Mouse (Mus musculus) heart, embryonic 10.5 days (tissue): ENCODE results near the gene Stard3. TPM values are rescaled to one million over a fixed set of nuclear protein-coding genes. Genes with fewer than 3 reads are reported as not detected.
"Not testable (repeated sequence)": the region's sequence is repeated elsewhere in the genome, so short reads cannot be mapped to it uniquely, and the experiment has no call there.

Experiments used
- DNase-seq: peaks from one replicate; pipeline ENCODE4 v3.0.0-alpha.2; 2017; ENCODE audit warnings: low spot score
- H3K27ac ChIP-seq: fragments of 300-500 bp; sonication (generic); 2 replicates; pipeline ENCODE4 v1.5.1; 2016; ENCODE audit warnings: mild to moderate bottlenecking
- H3K27me3 ChIP-seq: fragments of 300-500 bp; sonication (generic); 2 replicates; pipeline ENCODE4 v1.6.1; 2016; ENCODE audit warnings: mild to moderate bottlenecking; ENCODE audit not compliant: poor library complexity, insufficient read depth, severe bottlenecking
- H3K36me3 ChIP-seq: fragments of 300-500 bp; sonication (generic); 2 replicates; pipeline ENCODE4 v1.6.1; 2016; ENCODE audit warnings: mild to moderate bottlenecking, moderate library complexity
- H3K4me1 ChIP-seq: fragments of 300-500 bp; sonication (generic); 2 replicates; pipeline ENCODE4 v1.6.1; 2016; ENCODE audit warnings: mild to moderate bottlenecking
- H3K4me3 ChIP-seq: fragments of 300-500 bp; sonication (generic); 2 replicates; pipeline ENCODE4 v1.5.1; 2016; ENCODE audit warnings: mild to moderate bottlenecking, moderate library complexity
- H3K9me3 ChIP-seq: fragments of 300-500 bp; sonication (generic); 2 replicates; pipeline ENCODE4 v1.6.1; 2016; ENCODE audit warnings: mild to moderate bottlenecking, moderate library complexity
- WGBS: fragments of 180-500 bp; shearing (Covaris S2); methylation state at CpG from one replicate; pipeline ENCODE4 v1.1.7; 2016; 5-methylcytosine and 5-hydroxymethylcytosine counted together
- polyA plus RNA-seq: library from polyadenylated mRNA; unstranded; fragments of >200 nt; fragmentation: Nextera tagmentation; extraction: Ambion mirVana; gene quantifications from 2 replicates; pipeline ENCODE4 v1.2.1, GENCODE M21; 2016

Gene Stard3
- polyA plus RNA-seq, 1 experiment from 2014 or later, result 51.0 TPM

DNA sequence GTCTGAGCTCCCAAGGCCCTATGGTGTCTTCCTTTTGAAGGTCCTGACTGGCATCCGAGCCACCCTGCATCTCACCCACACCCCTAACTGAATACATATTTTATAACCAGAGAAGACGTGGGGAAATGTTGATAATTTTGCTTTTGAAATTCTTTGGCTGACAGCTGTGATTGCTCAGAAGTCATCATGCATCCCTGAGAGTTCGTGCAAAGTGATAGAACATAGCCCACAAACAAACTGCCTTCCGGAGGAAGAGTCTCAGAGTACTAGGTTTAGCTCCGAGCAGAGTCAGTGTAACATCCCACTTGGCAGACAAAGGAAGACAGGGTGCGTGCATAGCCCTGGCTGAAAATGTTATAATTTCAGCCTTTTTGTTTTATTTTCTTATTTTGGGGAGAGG is 15.1 kb downstream of the Stard3 start:
- H3K9me3 ChIP-seq, result no peaks in the 10 kb centered on the region
- H3K4me3 ChIP-seq, result peak overlapping the region; percentile 39; the same call in 1 of the 2 replicates
- peak overlapping the region; percentile 81 for H3K27ac ChIP-seq
- WGBS, result 83% methylated on average over 6 of the region's 6 CpGs
- no peak for DNase-seq
- H3K27me3 ChIP-seq, result no peaks in the 10 kb centered on the region
- peaks cover 38% of the 10 kb centered on the region for H3K36me3 ChIP-seq
- peaks cover 92% of the 10 kb centered on the region for H3K4me1 ChIP-seq

DNA sequence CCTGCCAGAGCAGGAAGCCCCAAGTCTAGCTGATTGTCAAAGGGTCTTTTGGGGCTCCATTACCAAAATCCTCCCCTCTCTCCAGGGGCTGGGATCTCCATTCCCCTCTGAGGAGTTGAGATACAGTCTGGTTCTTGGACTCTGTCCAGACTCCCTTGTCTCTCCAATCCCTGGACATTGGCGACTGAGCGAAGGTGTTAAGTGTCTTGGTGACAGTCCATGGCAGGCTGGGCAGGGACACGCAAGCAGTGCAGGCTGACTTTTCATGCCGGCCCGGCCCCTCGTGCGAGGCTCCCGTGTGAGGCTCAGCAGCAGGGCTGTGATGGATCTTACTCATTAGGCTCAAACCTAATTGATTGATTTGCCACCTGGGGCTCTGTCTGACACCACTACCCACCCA is 16.1 kb downstream of the Stard3 start:
- Histone ChIP-seq H3K36me3 (peaks cover 48% of the 10 kb centered on the region), H3K4me3 (no peak overlapping the region), H3K27ac (peak overlapping the region; percentile 81), H3K27me3 (no peaks in the 10 kb centered on the region), H3K9me3 (no peaks in the 10 kb centered on the region), H3K4me1 (peaks cover 95% of the 10 kb centered on the region)
- no peak for DNase-seq
- WGBS, result 38% methylated on average over 8 of the region's 8 CpGs

DNA sequence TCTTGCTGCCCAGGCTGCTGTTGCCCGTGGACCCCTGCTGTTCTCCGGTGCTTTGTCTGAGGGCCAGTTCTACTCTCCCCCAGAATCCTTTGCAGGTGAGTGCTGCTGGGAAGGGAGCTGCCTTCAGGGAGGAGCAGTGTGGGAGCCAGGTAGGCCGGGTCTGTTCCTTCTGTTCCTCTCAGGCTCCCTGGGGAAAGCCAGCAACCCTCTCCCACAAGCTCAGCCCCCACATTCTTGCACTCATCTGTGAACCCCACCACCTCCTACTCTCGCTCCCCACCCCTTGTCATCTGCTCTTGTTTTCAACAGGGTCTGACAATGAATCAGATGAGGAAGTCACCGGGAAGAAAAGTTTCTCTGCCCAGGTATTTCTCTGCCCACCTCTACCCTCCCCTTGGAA is 18.6 kb downstream of the Stard3 start:
- H3K9me3 ChIP-seq, result no peaks in the 10 kb centered on the region
- WGBS, result 68% methylated on average over 5 of the region's 5 CpGs
- no peaks in the 10 kb centered on the region for H3K27me3 ChIP-seq
- H3K36me3 ChIP-seq, result peaks cover 68% of the 10 kb centered on the region
- H3K4me1 ChIP-seq, result peaks cover 83% of the 10 kb centered on the region
- no peak overlapping the region for H3K4me3 ChIP-seq
- no peak for DNase-seq
- H3K27ac ChIP-seq, result peak overlapping the region; percentile 69

DNA sequence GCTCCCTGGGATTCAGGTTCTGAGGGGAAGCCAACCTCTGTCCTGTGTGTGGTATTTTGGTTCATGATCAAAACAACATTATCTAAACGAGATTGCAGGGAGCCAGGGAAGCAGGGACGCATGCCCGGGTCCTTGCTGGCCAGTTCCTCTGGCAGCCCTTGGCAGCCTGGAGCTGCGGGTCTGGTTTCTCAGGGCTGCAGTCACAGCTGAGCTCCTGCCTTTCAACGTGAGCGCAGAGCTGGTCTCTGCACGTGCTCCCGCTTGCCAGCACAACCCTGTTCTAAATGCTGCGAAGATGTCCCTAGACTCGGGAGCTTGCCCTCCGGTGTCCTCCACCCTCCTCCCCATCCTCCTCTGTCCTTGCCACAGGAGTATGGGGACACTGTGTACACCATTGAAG is 19.6 kb downstream of the Stard3 start:
- DNase-seq, result no peak
- Histone ChIP-seq H3K27ac (no peak overlapping the region), H3K27me3 (no peaks in the 10 kb centered on the region), H3K4me3 (no peak overlapping the region), H3K9me3 (no peaks in the 10 kb centered on the region), H3K4me1 (peaks cover 81% of the 10 kb centered on the region), H3K36me3 (peaks cover 68% of the 10 kb centered on the region)
- 61% methylated on average over 11 of the region's 11 CpGs for WGBS

DNA sequence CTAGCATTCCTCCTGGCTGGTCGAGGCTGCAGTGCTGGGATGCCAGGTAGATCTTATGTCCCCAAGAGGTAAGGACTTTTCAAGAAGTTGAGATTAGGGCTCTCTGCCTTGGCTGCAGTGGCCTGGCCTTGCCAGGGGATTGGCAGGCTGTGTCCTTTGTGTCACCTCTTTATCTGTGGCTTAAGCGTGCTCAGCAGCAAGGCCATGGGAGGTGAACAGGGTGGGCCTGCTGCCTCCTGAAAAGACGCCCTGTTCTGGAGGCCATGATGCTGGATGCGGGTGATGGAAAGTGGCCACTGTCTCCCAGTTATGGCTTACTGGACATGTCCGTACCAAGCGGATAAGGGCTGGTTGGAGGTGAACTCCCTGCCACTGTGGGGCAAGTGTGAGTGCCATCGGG is 21.2 kb downstream of the Stard3 start:
- peaks cover 68% of the 10 kb centered on the region for H3K36me3 ChIP-seq
- peak overlapping the region; percentile 65 for H3K27ac ChIP-seq
- 66% methylated on average over 7 of the region's 7 CpGs for WGBS
- 0 out of 2 replicates have a peak overlapping the region, but pooled peaks have one; percentile 4 for H3K4me3 ChIP-seq
- no peak for DNase-seq
- peaks cover 82% of the 10 kb centered on the region for H3K4me1 ChIP-seq
- no peaks in the 10 kb centered on the region for H3K9me3 ChIP-seq
- H3K27me3 ChIP-seq, result 0 out of 2 replicates have a peak, but pooled peaks cover 6% of the 10 kb centered on the region

DNA sequence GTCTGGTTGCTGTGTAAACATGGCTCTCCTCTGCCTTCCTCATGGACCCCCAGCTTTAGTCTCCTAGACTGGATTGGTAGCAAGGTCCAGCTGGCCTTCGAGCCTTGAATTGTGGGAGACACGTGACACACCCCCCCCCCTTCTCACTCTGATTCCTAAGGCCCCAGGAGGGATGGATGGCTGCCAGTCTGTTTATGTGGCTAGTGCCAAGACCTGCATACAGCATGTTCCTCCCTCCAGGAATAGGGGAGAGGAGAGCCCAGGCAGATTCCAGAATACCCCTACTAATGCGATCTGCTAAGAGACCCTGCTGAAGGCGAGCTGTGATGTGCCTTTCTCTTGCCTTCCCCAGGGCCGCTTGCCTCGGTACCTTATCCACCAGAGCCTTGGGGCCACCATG is 21.9 kb downstream of the Stard3 start:
- DNase-seq, result no peak
- 86% methylated on average over 6 of the region's 6 CpGs for whole genome bisulfite sequencing
- H3K4me3 ChIP-seq, result no peak overlapping the region
- no peaks in the 10 kb centered on the region for H3K9me3 ChIP-seq
- H3K36me3 ChIP-seq, result peaks cover 61% of the 10 kb centered on the region
- peaks cover 82% of the 10 kb centered on the region for H3K4me1 ChIP-seq
- peaks cover 13% of the 10 kb centered on the region for H3K27me3 ChIP-seq
- peak overlapping the region; percentile 65 for H3K27ac ChIP-seq

DNA sequence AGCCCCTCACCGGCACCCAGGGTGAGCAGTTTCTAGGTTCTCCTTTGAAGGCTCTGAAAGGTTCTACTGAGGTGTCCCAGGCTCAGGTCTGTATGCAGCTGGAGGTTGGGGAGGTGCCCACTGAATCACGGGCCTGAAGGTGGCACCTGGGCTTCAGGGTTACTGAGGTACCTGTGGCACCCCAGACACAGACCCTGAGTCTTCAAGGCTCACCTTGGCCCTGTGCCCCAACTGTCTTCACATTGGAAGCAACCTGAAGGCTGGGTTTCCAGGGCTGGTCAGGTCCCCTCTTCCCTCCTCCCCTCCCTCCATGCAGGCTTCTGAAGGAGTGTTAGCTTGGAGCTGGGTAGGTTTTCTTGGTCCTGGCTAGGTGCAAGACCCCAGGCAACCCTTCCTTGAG is 23.5 kb downstream of the Stard3 start:
- peaks cover 46% of the 10 kb centered on the region for H3K36me3 ChIP-seq
- H3K4me3 ChIP-seq, result no peak overlapping the region
- H3K27ac ChIP-seq, result peak overlapping the region; percentile 77
- peaks cover 28% of the 10 kb centered on the region for H3K27me3 ChIP-seq
- WGBS, result 89% methylated on average over 2 of the region's 2 CpGs
- H3K9me3 ChIP-seq, result no peaks in the 10 kb centered on the region
- peaks cover 85% of the 10 kb centered on the region for H3K4me1 ChIP-seq
- DNase-seq, result no peak

DNA sequence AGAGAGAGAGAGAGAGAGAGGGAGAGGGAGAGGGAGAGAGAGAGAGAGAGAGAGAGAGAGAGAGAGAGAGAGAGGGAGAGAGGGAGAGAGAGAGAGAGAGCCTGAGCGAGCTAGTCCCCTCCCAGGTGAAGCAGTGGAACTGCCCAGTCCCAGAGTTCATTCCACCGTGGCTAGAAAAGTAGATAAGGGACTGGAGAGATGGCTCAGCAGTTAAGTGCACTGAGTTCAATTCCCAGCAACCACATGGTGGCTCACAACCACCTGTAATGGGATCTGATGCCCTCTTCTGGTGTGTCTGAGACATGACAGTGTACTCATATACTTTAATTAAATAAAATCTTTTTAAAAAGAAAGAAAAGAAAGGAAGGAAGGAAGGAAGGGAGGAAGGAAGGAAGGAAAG is 24.2 kb downstream of the Stard3 start:
- H3K9me3 ChIP-seq, result not testable (repeated sequence)

DNA sequence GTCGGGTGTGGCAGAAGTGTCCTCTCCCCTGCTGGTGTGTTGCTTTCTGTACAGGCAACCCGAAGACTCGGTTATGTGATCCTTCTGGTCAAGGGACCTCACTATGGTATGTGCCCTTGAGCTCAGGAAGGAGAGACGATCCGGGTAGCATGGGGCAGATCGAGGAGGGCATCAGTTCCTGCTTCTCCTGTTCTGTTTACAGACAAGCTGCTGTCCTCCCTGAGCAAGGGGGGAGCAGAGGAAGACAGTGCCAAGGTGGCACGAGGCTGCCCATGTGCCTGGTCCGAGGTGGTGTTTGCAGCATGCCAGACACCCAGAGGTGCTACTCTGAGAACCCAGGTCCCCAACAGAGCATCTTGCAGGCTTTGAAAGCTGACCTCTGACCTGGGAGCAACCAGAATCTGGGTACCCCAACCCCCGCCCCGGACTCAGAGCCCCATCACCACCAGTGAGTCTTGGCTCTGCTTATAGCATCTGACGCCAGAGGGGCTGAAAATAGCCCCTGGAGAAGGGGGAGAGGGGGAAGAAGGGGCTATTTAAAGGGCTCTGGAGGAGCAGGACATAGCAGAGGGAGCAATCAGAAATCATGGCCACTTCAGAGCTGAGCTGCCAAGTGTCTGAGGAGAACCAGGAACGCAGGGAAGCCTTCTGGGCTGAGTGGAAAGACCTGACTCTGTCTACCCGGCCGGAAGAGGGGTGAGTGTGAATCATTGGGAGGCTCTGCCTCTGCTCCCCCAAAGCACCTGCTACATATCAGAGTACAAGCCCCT is 25.3 kb downstream of the Stard3 start, which contains the start of gene Tcap:
Gene Tcap, plus strand, starts transcription at position 551 of the 770 bp plus-strand sequence.
- Histone ChIP-seq H3K4me1 (peaks cover 85% of the 10 kb centered on the region), H3K36me3 (peaks cover 31% of the 10 kb centered on the region), H3K27me3 (peaks cover 46% of the 10 kb centered on the region), H3K4me3 (peak within 1 kb of the TSS; percentile 50), H3K27ac (peak within 1 kb of the TSS; percentile 91), H3K9me3 (no peaks in the 10 kb centered on the region)
- peak; percentile 88 for DNase-seq
- 42% methylated on average over 14 of the region's 14 CpGs for WGBS

More for the DNA sequence above, 24.2 kb downstream of the Stard3 start:
- Histone ChIP-seq H3K27ac (peak overlapping the region; percentile 77), H3K27me3 (peaks cover 36% of the 10 kb centered on the region), H3K4me1 (peaks cover 85% of the 10 kb centered on the region), H3K36me3 (peaks cover 41% of the 10 kb centered on the region)
- 16% methylated on average over 2 of the region's 2 CpGs for WGBS
- H3K4me3 ChIP-seq, DNase-seq: not testable (repeated sequence)

DNA sequence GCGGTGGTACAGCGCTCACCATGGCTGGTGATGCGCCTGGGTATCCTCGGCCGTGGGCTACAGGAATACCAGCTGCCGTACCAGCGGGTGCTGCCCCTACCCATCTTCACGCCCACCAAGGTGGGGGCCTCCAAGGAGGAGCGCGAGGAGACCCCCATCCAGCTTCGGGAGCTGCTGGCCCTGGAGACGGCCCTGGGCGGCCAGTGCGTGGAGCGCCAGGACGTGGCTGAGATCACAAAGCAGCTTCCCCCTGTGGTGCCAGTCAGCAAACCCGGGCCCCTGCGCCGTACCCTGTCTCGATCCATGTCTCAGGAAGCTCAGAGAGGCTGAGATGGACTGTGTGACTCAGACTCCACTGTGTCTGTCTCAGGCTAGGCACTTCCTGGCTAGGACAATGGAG is 26.0 kb downstream of the Stard3 start:
- Histone ChIP-seq H3K36me3 (peaks cover 23% of the 10 kb centered on the region), H3K27ac (peak overlapping the region; percentile 91), H3K9me3 (no peaks in the 10 kb centered on the region), H3K27me3 (peaks cover 52% of the 10 kb centered on the region), H3K4me1 (peaks cover 85% of the 10 kb centered on the region), H3K4me3 (peak overlapping the region; percentile 50)
- 55% methylated on average over 20 of the region's 20 CpGs for WGBS
- DNase-seq, result no peak

DNA sequence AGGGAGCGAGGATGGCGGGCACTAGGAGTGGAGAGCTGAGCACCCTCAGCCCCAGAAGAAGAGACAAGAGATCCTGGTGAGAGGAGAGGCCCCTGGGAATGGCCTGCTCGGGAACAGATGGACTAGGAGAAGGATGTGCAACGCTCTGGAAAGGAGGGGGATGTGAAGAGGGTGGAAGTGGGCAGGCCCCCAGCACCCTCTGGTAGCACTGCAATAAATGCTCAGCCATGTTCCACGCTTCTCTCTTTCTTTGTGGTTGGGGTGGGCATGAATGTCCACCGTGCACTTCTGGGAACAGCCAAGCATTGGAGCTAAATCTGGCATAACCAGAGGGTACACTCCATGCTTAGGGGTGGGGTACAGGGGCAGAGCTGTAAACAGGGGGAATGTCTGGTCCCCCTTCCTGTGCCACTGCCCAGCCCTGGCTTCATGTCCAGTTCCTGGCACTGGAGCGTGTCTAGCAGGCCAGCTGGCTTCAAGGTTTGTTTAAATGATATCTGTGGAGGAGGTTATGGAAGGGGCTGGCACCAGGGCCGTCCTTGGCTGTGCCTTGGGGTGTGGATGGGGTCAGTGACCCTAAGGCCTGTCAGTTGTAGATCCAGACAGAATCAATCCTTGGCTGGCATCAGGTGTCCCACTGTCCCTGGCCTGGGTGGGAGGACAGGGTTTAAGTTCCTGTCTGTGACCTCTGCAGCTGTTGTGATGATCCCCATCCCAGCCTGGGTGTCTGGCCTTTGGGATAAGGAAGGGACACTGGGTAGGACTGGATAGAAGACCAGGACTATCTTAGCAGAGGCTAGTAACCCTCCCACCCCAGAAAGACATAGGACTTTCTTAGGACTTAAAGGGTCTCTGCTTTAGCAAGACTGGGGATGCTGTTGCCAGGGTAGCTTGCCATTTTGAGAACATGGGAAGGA is 26.8 kb downstream of the Stard3 start:
- peaks cover 15% of the 10 kb centered on the region for H3K36me3 ChIP-seq
- no peak for DNase-seq
- 59% methylated on average over 8 of the region's 8 CpGs for WGBS
- H3K4me3 ChIP-seq, result peak overlapping the region; percentile 50
- H3K27ac ChIP-seq, result peak overlapping the region; percentile 91
- peaks cover 60% of the 10 kb centered on the region for H3K27me3 ChIP-seq
- H3K9me3 ChIP-seq, result no peaks in the 10 kb centered on the region
- H3K4me1 ChIP-seq, result peaks cover 85% of the 10 kb centered on the region

DNA sequence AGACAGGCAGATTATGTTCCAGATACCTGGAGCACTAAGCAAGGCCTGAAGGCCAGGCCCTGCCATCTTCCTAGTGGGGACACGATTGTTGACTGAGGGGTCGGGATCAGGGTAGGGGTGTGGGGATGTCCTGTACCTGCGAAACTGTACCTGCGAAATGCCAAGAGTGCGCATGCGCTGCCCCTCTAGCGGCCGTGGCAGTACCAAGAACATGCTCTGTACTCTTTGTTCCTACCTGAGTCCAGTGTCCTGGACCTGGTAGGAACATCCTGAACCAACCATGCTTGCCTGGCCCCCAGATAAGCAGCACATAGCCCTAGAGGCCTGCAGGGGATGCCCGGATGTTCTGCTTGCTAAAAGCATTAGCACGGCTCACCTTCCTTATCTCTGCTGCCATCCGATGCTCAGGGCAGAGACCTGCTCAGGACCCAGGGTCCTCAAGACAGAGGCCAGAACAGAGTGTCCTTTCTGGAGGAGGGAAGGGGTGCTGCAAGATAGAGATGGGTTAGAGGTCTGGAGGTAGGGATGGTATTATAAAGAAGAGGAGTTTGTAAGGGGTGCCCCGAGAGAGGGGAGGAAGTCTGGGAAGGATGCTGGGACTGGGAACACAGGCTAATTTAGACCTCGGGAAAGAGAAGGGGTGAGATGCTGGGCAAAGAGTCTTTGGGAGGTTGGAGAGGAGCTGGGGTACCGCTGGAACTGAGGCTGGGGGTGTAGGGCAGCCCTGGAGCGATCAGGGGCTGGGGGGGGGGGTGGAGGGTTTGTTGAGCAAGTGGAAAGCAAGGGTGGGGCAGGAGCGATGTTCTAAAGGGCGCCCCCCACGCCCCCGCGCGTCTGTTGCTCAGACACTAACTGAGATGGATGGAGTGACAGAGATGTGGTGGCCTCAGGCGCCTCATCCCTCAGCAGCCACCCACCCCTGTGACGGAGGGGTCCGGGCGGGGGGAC is 27.7 kb downstream of the Stard3 start, which contains the start of gene Pnmt:
Gene Pnmt, plus strand, starts transcription at position 813 of the 948 bp plus-strand sequence.
- peaks cover 6% of the 10 kb centered on the region; the same call in 1 of the 2 replicates for H3K36me3 ChIP-seq
- H3K27me3 ChIP-seq, result peaks cover 69% of the 10 kb centered on the region
- WGBS, result 44% methylated on average over 25 of the region's 25 CpGs
- DNase-seq, result no peak
- peaks cover 90% of the 10 kb centered on the region for H3K4me1 ChIP-seq
- H3K27ac ChIP-seq, result peak within 1 kb of the TSS; percentile 91
- H3K4me3 ChIP-seq, result peak within 1 kb of the TSS; percentile 50
- H3K9me3 ChIP-seq, result no peaks in the 10 kb centered on the region
